Comparison of ENCODE assay signal across 8 mouse cellular contexts in the genomic region with DNA sequence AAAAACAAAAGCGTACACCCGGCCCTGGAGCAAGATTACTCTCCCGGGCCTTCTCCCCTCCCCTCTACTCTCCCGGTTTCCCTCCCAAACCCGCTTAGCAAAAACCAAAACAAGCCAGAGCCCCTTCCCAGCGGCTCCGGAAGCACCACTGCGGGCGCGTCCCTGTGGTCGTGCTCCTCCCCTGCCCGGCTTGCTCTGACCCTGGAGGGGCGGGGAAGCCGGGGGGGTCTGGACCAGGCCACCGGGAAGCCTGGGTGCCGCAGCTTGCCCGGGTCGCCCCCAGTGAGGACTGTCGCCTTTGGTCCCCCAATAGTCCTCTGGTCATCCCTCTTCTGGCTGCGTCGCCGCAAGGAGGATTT. TPM values are rescaled to one million over a fixed set of nuclear protein-coding genes. Genes with fewer than 3 reads are reported as not detected.
DNase-seq lines count a peak whose midpoint lies in the region; ATAC-seq and TF ChIP-seq lines count a peak whose summit lies in the region.

No protein-coding gene starts in this region.

- peak; percentile 80 for DNase-seq in embryo, embryonic 11 days
- no peak for DNase-seq in embryo, embryonic 9.5 days (ENCODE audit: extremely low spot score)
- DNase-seq in heart, adult 9 months (ENCODE audit: low spot score in 2 of 2) = peak; percentile 57 to 65
- peak; percentile 49 for DNase-seq in kidney, adult 2 months
- no peak for DNase-seq in lung, adult 2 months
- DNase-seq in yolk sac, embryonic 10.5 days (ENCODE audit: low spot score) = peak; percentile 61

- H3K9me3 ChIP-seq in neural tube, embryonic 15.5 days (replicated peaks) = no peaks in the 10 kb centered on the region

- peak overlapping the region; percentile 70 for H3K9ac ChIP-seq in neural tube, embryonic 15.5 days (replicated peaks)

- TF ChIP-seq POLR2A in cortical plate, adult 2 months (IDR thresholded peaks at IDR 0.05; ENCODE audit: extremely low read depth, insufficient read depth, low read length) = no peak
- TF ChIP-seq POLR2A in kidney, adult 2 months (IDR thresholded peaks at IDR 0.05; ENCODE audit: low read depth, low read length) = no peak
- TF ChIP-seq POLR2A in lung, adult 2 months (IDR thresholded peaks at IDR 0.05; ENCODE audit: borderline replicate concordance, extremely low read depth, low read depth, low read length) = peak; percentile 66; the same call in 1 of the 2 replicates

- H3K36me3 ChIP-seq in kidney, adult 2 months (ENCODE audit: control insufficient read depth, insufficient read depth, low read length) = no peaks in the 10 kb centered on the region
- H3K36me3 ChIP-seq in neural tube, embryonic 15.5 days = no peaks in the 10 kb centered on the region

- no peak for TF ChIP-seq CTCF in cortical plate, adult 2 months (IDR thresholded peaks at IDR 0.05; ENCODE audit: extremely low read depth, insufficient read depth, low read length)
- no peak for TF ChIP-seq CTCF in kidney, adult 2 months (conservative IDR thresholded peaks at IDR 0.05; ENCODE audit: insufficient read depth, insufficient read length, low read depth, low read length)
- TF ChIP-seq CTCF in lung, adult 2 months (IDR thresholded peaks at IDR 0.05; ENCODE audit: insufficient read depth, low read length) = no peak

- peak; percentile 65 for ATAC-seq in neural tube, embryonic 15.5 days (ENCODE audit: low FRiP score)

- no peaks in the 10 kb centered on the region for H3K4me1 ChIP-seq in cortical plate, adult 2 months (ENCODE audit: control insufficient read depth, insufficient read depth, low read length)
- no peaks in the 10 kb centered on the region for H3K4me1 ChIP-seq in kidney, adult 2 months (ENCODE audit: control insufficient read depth, insufficient read depth, low read length)
- H3K4me1 ChIP-seq in lung, adult 2 months (ENCODE audit: control insufficient read depth, insufficient read depth, low read length) = no peaks in the 10 kb centered on the region
- H3K4me1 ChIP-seq in neural tube, embryonic 15.5 days = peaks cover 22% of the 10 kb centered on the region

- peak overlapping the region; percentile 92 for H3K4me3 ChIP-seq in cortical plate, adult 2 months (ENCODE audit: insufficient read depth, low read length)
- peak overlapping the region; percentile 61 for H3K4me3 ChIP-seq in kidney, adult 2 months (ENCODE audit: insufficient read depth, low read depth, low read length)
- H3K4me3 ChIP-seq in lung, adult 2 months (replicated peaks; ENCODE audit: extremely low read depth, low read depth, low read length) = peak overlapping the region; percentile 78
- peak overlapping the region; percentile 83 for H3K4me3 ChIP-seq in neural tube, embryonic 15.5 days (replicated peaks)

- under 1% methylated on average over 22 of the region's 22 CpGs for WGBS in kidney, adult 2 months
- 0% methylated on average over 22 of the region's 22 CpGs for WGBS in lung, adult 2 months
- WGBS in neural tube, embryonic 15.5 days = under 1% methylated on average over 22 of the region's 22 CpGs

- H3K27me3 ChIP-seq in kidney, adult 2 months (replicated peaks; ENCODE audit: control insufficient read depth, insufficient read depth, low read length) = no peaks in the 10 kb centered on the region
- no peaks in the 10 kb centered on the region for H3K27me3 ChIP-seq in neural tube, embryonic 15.5 days (replicated peaks)

- H3K4me2 ChIP-seq in neural tube, embryonic 15.5 days = peak overlapping the region; percentile 82

- peak overlapping the region; percentile 93 for H3K27ac ChIP-seq in cortical plate, adult 2 months (ENCODE audit: insufficient read depth, low read length)
- peak overlapping the region; percentile 10; the same call in 1 of the 2 replicates for H3K27ac ChIP-seq in kidney, adult 2 months (ENCODE audit: insufficient read depth, low read depth, low read length)
- peak overlapping the region; percentile 77 for H3K27ac ChIP-seq in neural tube, embryonic 15.5 days (replicated peaks)

RNA-seq across cellular contexts. Expression of a gene that starts 0.8 kb away (rescaled TPM):
- 3.9 and 4.0 TPM in 2 replicates for polyA plus RNA-seq in cortical plate, adult 2 months (2012; rRNA removed)
- 1.3 and 1.4 TPM in 2 replicates for polyA plus RNA-seq in kidney, adult 2 months (2012; rRNA removed)
- polyA plus RNA-seq in lung, adult 2 months (2012; rRNA removed) = 24.4 and 35.5 TPM in 2 replicates
- 1.2 and 3.1 TPM in 2 replicates for polyA plus RNA-seq in neural tube, embryonic 15.5 days (2015; fragmentation: Nextera tagmentation; extraction: Ambion mirVana)

Comparison
In these comparisons a context has a peak if more than half of its experiments do, and no peak if none do; other contexts are left out.
1. DNase-seq: peak in embryo, embryonic 11 days (single experiment), heart, adult 9 months (2 of 2), kidney, adult 2 months (single experiment) and yolk sac, embryonic 10.5 days (single experiment); none in embryo, embryonic 9.5 days (single experiment) and lung, adult 2 months (single experiment).
2. H3K27ac ChIP-seq: peak in every context shown above with its lines; median percentile 93 in cortical plate, adult 2 months; 77 in neural tube, embryonic 15.5 days; 10 in kidney, adult 2 months.
3. Peak in every context shown above with its lines, with median percentiles within 50 percentile points of each other: H3K4me3 ChIP-seq.